Mouse (Mus musculus) layer of hippocampus, adult 6 months (tissue): Measurements from ENCODE around the gene Ccdc115. TPM values are rescaled to one million over a fixed set of nuclear protein-coding genes. Genes with fewer than 3 reads are reported as not detected.
A peak's percentile ranks its signal among the peaks of the same experiment; 100 is the strongest.

Experiments
- long read RNA-seq, 2 experiments: library from polyadenylated mRNA; unstranded; transcript quantifications; one replicate each; pipeline ENCODE4 v2.0.0; 2019 to 2020
- microRNA-seq: library from miRNA; unstranded; fragments of <30 nt; microRNA quantifications from one replicate; pipeline ENCODE4 v1.2.0, GENCODE M21; 2020
- polyA plus RNA-seq: library from polyadenylated mRNA; unstranded; fragments of <200 nt; fragmentation: Nextera tagmentation; gene quantifications from 2 replicates; pipeline ENCODE4 v1.2.3, GENCODE M21; 2021

Gene Ccdc115
- polyA plus RNA-seq, result 26.4 and 28.0 TPM in 2 replicates
- long read RNA-seq, experiment 1, transcript Ccdc115-201 (5 exons, 1,705 nt), result major isoform, 51 of 54 reads
- long read RNA-seq, experiment 1, partial matches to known transcripts, result 3 of 54 reads
- long read RNA-seq, experiment 1, other reads (novel, unspliced or antisense), result 0 of 54 reads
- long read RNA-seq, experiment 2, transcript Ccdc115-201 (5 exons, 1,705 nt), result major isoform, 110 of 112 reads
- long read RNA-seq, experiment 2, partial matches to known transcripts, result 0 of 112 reads
- long read RNA-seq, experiment 2, other reads (novel, unspliced or antisense), result 1 of 112 reads

GRCm38 (mm10) chr1:34439215-34439960, at the start of gene Ccdc115, which contains the start of gene Imp4:
Gene Ccdc115, minus strand, starts transcription at chr1:34439672.
Gene Imp4, plus strand, starts transcription at chr1:34439851.

GRCm38 (mm10) chr1:34459284-34460060, 20.0 kb upstream of the Ccdc115 start, which contains the start of gene Ptpn18:
Gene Ptpn18, plus strand, starts transcription at chr1:34459762.

Small RNA genes within 50 kb of the gene (microRNA-seq; reads per million reads assigned to microRNA genes)
- 2.4 reads per million, percentile 5 among the genes with 10 or more reads in this experiment for gene Mir5103

Other genes with a start within 250 kb of the Ccdc115 start
- 30.0 and 30.7 TPM in 2 replicates for gene Imp4, start 179 bp upstream of the Ccdc115 start, polyA plus RNA-seq
- gene Ptpn18, start 20.1 kb upstream of the Ccdc115 start, polyA plus RNA-seq, result 11.8 and 16.9 TPM in 2 replicates
- not detected in 2 replicates for gene Prss39, start 58.7 kb upstream of the Ccdc115 start, polyA plus RNA-seq
- not detected in 2 replicates for gene Cfc1, start 96.0 kb upstream of the Ccdc115 start, polyA plus RNA-seq
- not detected in 2 replicates for gene Prss40, start 121.3 kb upstream of the Ccdc115 start, polyA plus RNA-seq
- gene Amer3, start 140.0 kb upstream of the Ccdc115 start, polyA plus RNA-seq, result 4.3 and 4.8 TPM in 2 replicates